Mouse (Mus musculus): ENCODE data around the gene Maneal. TPM values are rescaled to one million over a fixed set of nuclear protein-coding genes. Genes with fewer than 3 reads are reported as not detected.
A peak's percentile ranks its signal among the peaks of the same experiment; 100 is the strongest.

The Maneal gene
- total RNA-seq (2015) (0.07 TPM in 1 of 2 replicates, not detected in the other), total RNA-seq (2017) (0.14 and 0.17 TPM in 2 replicates)

GRCm38 (mm10) chr4:124861283-124862188 lies at the start of gene Maneal:
Maneal (minus strand) TSS chr4:124862171.
- no peak for ATAC-seq (replicated peaks; ENCODE audit: poor library complexity)

- ATAC-seq (replicated peaks; ENCODE audit: poor library complexity) = no peak
Observed at GRCm38 (mm10) chr4:124905971-124906822, 44.2 kb upstream of the Maneal start.

- ATAC-seq (replicated peaks; ENCODE audit: poor library complexity) = no peak
Observed at GRCm38 (mm10) chr4:124905417-124905816, 43.4 kb upstream of the Maneal start.

DNA sequence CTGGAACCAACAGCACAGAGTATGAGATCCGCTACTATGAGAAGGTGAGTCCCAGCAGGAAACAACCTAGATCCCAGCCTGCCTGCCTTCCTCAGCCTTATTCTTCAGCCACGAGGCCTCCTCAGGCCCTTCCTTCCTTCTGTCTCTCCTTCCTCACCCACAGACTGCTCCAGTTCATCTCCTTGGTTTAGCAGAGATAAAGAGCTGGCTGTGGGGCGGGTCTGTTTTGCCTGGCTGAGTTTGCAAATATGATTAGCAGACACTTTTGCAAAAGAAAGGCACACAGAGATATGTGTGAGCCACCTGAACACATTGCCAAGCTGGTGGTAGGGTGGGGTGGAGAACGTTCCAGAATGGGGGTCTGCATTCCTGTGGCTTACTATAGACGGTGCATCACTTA lies 37.9 kb upstream of the Maneal start:
- peak; percentile 71 for ATAC-seq (replicated peaks; ENCODE audit: poor library complexity)

GRCm38 (mm10) chr4:124898428-124898827 lies 36.5 kb upstream of the Maneal start:
- ATAC-seq (replicated peaks; ENCODE audit: poor library complexity) = no peak

GRCm38 (mm10) chr4:124894508-124895428 lies 32.8 kb upstream of the Maneal start:
- 0 out of 2 replicates have a peak, but pooled peaks have one; percentile 31 for ATAC-seq (replicated peaks; ENCODE audit: poor library complexity)

- no peak for ATAC-seq (replicated peaks; ENCODE audit: poor library complexity)
Observed at GRCm38 (mm10) chr4:124893769-124894168, 31.8 kb upstream of the Maneal start.

GRCm38 (mm10) chr4:124890831-124891230 lies 28.9 kb upstream of the Maneal start:
- ATAC-seq (replicated peaks; ENCODE audit: poor library complexity) = no peak

- no peak for ATAC-seq (replicated peaks; ENCODE audit: poor library complexity)
Observed at GRCm38 (mm10) chr4:124889935-124890334, 28.0 kb upstream of the Maneal start.

DNA sequence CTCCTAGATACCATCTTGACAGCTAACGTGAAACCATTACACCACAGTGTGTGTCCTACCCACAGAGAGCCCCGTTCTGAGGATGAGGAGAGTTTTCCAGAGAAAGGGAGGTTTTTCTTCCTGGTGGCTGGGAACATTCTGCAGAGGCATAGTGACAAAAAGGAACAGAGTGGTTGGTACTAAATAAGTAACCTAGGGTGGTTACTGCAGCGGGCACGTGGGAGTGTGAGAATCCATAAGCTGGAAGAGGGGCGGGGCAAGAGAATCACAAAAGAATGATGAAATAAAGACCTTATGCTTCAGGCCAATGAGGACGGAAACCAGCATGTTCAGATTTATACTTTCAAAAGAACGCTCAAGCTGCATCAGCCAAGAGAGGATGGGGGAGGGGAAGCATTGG lies 26.7 kb upstream of the Maneal start:
- ATAC-seq (replicated peaks; ENCODE audit: poor library complexity) = no peak

DNA sequence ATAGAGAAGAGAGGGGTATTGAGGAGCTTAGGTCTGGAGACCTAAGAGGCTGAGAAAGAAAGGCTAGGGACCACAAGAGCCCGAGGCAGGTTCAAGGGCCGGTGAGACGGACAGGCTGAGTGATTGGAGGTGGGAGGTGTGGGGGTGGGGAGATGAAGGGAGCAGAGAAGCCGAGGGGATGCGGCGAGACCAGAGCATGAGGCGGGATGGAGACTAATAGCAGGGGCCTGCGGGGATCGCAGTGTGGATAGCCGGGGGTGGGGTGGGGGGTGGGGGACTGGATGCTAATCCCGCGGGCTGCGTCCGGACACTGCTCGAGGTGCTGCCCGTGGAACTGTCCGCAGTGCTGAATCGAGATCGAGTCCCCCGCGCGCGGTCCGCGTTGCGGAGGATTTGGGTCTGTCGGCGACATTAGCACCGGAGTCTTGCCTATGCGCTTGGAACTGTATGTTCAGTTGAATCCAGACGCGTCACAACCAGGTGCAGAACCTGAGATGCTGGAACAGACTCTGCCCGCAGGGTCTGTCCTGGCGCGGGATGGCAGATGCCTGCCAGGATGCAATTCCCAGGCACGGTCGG lies 20.3 kb upstream of the Maneal start:
- ATAC-seq (replicated peaks; ENCODE audit: poor library complexity) = peak; percentile 82

GRCm38 (mm10) chr4:124881341-124881908 lies 19.5 kb upstream of the Maneal start:
- 0 out of 2 replicates have a peak, but pooled peaks have one; percentile 18 for ATAC-seq (replicated peaks; ENCODE audit: poor library complexity)

DNA sequence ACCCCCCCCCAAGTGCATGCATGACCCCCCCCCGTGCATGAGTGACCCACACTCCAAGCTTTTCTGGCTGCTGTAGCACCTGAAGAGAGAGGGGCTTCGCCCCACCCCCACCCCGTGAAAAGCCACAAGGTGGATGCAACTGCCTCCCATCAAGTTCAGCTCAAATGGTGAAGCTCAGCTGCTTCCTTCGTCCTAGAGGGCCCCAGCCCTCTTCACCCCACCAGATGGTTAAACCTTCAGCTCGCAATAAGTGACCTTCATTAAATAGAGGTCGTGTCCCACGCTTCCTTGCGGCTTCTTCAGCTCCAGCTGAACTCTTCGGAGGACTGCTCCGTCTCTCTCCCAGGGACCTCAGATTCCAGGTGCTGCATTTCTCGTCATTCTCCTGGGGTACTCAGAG lies 18.6 kb upstream of the Maneal start, which contains the start of gene Epha10:
Gene Epha10 (plus strand): TSS at position 301 of the 400 bp plus-strand sequence.
- no peak for ATAC-seq (replicated peaks; ENCODE audit: poor library complexity)

GRCm38 (mm10) chr4:124872719-124873118 lies 10.7 kb upstream of the Maneal start:
- no peak for ATAC-seq (replicated peaks; ENCODE audit: poor library complexity)

DNA sequence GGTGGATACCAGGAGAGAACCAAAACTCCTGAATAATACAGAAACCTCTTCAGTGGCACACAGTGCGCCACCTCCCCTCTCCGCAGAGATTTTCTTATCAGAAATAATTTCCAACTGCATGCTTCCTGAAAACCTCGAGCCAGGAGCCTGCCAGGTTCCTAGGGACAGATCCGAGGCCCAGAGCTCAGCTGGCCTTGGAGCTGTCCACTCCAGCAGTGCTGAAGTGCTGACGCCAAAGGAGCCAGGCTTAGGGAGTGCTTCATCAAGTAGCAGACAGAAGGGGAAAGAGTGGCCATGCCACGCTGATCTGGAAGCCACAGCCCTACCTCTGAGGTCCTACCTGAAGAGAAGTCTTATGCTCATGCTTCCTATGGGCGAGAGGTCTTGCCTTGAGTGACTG lies 1.5 kb downstream of the Maneal start:
- ATAC-seq (replicated peaks; ENCODE audit: poor library complexity) = peak; percentile 88

DNA sequence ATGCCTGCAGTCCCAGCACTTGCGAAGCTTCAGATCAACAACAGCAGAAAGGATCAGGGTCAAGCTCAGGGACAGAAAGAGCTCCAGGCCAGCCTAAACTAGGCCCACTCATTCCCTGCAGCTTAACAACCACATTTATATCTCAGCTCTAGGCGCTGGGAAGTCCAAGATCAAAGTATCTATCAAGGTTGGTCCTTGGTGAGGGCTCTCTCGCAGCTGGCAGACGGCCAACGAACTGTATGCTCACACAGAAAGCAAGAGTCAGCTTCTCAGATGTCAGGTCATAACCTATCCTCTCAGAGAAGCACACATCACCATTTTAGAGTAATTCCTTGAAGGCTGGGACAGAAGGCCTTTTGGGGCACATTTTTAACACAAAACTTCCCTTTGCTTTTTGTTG lies 3.6 kb downstream of the Maneal start:
- no peak for ATAC-seq (replicated peaks; ENCODE audit: poor library complexity)

DNA sequence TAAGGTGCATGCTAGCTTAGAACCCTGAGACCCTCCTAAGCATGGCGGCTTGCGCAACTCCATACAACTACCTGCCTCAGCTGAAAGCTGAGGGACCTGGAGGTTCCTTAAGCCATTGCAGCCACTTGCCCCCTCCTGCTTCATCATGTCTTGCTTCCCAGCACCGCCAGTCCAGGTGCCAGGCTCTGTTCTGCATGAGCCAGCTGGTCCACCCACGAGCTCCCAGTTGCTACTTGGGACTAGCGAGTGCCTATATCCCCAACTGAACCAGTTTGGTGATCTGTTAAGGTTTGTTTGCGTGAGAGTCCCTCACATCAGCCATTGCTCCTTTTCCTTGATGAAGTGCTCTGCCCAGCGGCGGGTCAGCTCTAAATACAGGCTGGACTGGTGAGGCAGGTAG lies 5.7 kb downstream of the Maneal start:
- no peak for ATAC-seq (replicated peaks; ENCODE audit: poor library complexity)

GRCm38 (mm10) chr4:124850933-124851658 lies 10.9 kb downstream of the Maneal start, which contains the start of gene 1110065P20Rik:
1110065P20Rik (minus strand) TSS chr4:124851196.
- ATAC-seq (replicated peaks; ENCODE audit: poor library complexity) = peak; percentile 36

All from megakaryocyte progenitor cell, adult 5-6 weeks (primary cell).